Mouse (Mus musculus) brain, embryonic 14.5 days (tissue): ENCODE measurements around the gene Iqgap3.

Experiments
- CTCF ChIP-seq: fragments of 200-500 bp; IDR thresholded peaks from 2 replicates; pipeline ENCODE4 v1.5.1; 2012; ENCODE audit warnings: inconsistent platforms, mild to moderate bottlenecking, moderate library complexity, borderline replicate concordance; ENCODE audit not compliant: insufficient read depth, insufficient read length; ENCODE audit errors: extremely low read depth
- POLR2A ChIP-seq: fragments of 200-500 bp; IDR thresholded peaks from 2 replicates; pipeline ENCODE4 v1.6.1; 2012; ENCODE audit warnings: mild to moderate bottlenecking, inconsistent platforms, borderline replicate concordance; ENCODE audit not compliant: poor library complexity, insufficient read depth, insufficient read length, severe bottlenecking; ENCODE audit errors: extremely low read depth

DNA sequence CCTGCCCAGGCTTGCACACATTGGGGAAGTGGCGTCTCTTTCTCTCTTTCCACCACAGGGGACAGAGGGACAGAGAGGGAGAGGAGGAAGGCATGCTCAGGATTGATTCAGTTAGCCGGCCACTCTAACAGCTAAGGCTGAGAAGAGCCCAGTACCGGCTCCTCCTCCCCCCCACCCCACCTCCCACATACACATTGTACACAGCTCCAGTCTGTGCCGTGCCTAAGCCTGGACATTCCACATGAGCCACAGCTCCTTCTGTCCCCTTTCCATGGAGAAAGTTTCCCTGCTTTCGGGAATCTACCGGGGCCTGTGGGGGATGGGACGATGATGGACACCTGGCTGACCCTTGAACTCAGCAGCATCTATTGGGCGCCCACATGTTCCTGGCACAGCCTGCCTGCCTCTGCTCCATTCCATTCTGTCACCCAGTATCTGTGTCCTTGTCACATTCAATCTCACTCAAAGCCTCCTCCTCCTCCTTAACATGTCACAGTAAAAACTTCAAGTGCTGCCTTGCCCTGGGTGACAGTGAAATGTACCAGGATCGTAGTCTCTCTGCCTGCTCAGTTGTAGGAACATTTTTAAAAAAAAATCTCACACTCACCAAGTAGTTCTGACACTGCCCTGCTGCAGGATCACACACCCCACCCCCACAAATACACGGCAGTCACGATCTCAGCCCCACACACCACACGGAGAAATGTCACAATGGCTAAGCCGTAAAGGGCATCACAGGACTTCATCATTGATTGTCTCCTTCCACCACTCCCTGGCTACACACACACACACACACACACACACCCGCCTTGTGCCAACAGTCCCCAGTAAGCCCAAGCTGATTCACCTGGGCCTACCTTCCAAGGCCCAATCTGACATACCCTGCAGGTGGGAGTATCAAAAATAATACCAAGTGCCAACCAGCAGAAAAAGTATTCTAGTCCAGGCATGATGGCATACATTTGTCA lies 39.7 kb downstream of the Iqgap3 start:
- TF ChIP-seq CTCF (no peak), POLR2A (no peak)
